Mouse (Mus musculus) v-Abl transformed pro-B cells (cell line): ENCODE data around the gene Atp10b.

Source experiments
- in situ Hi-C, 2 experiments: fragments of 400-800 bp; cut with MboI; formaldehyde crosslinking; loops; one replicate each; pipeline ENCODE4 v1.15.1; 2025; ENCODE audit not compliant: unreplicated experiment in 2 of 2

Gene Atp10b

GRCm38 (mm10) chr11:43311000-43311399, 161.3 kb downstream of the Atp10b start:
- in situ Hi-C loops: no loop called here
